Mouse (Mus musculus) adrenal gland, postnatal 4 days (tissue): Measurements from ENCODE around the gene Sart3. TPM values are rescaled to one million over a fixed set of nuclear protein-coding genes. Genes with fewer than 3 reads are reported as not detected.

Experiments used
- DNase-seq, 2 experiments: peaks; one replicate each; pipeline ENCODE4 v3.0.0; 2021 to 2022; ENCODE audit warnings: low spot score in 2 of 2, mixed read lengths in 2 of 2
- total RNA-seq, 2 experiments: library from RNA; stranded (reverse); gene quantifications; 2 replicates each; pipeline ENCODE4 v1.2.3; 2021

Gene Sart3
- total RNA-seq, 2 experiments from 2014 or later: 48.2 to 53.9 TPM

DNA sequence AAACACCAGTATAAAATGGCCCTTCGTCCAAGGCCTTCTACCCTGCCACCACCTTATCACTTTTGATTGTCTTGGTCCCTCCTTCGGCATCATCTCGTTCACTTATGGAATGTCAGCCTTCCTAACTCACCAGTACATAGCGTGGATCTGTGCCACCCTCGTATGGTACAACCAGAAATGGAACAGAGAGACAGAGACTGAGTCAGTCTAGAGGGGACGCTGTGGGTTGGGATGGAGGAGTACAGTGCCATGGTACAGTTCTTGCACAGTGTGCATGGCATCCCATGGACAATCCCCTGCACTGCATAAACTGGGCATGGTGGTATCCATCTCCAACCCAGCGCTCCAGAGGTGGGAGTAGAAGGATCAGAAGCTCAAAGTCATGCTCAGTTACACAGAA is 43.6 kb downstream of the Sart3 start:
- no peak for DNase-seq

GRCm38 (mm10) chr5:113728011-113728410 is 44.3 kb downstream of the Sart3 start:
- no peak for DNase-seq

GRCm38 (mm10) chr5:113727238-113727637 is 45.1 kb downstream of the Sart3 start:
- DNase-seq: no peak

GRCm38 (mm10) chr5:113726618-113727017 is 45.7 kb downstream of the Sart3 start:
- no peak for DNase-seq

GRCm38 (mm10) chr5:113725417-113725816 is 46.9 kb downstream of the Sart3 start:
- no peak for DNase-seq

- peak; percentile 51 to 63 for DNase-seq
These were observed 47.9 kb downstream of the Sart3 start, which contains the start of gene 1700069L16Rik for GRCm38 (mm10) chr5:113724446-113724845. 1700069L16Rik (minus strand) TSS chr5:113724772.

DNA sequence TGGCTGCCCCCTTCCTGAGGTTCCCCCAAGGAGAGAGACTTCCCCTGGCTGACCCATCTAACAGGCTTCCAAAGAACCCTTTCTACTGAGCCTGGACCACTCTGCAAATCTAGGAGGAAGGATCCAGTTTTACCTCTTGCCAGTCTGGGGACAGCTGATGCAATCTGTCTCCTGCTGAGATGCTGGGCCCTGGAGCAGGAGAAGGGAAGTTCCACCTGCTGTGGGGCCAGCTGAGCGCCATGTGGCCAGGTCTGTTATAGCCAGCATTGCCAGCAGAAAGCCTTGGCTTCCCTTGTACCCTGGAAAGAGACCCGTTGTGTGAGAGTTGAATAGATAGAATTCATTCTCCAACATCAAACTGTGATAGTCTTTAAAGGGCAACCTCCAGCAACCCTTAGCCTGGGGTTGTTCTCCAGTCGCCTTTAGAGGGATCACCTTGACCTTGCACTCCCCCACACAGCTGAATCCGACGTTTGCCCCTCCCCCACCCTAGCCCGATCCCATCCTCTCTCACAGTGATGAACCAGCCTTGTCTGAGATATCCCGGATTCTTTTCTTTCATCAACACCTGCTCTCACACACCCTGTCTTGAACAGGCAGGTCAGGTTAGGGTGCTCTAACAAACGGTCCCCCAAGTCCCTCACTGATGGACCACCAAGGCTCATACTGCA is 48.6 kb downstream of the Sart3 start:
- no peak for DNase-seq

GRCm38 (mm10) chr5:113722224-113723013 is 49.9 kb downstream of the Sart3 start:
- no peak for DNase-seq

DNA sequence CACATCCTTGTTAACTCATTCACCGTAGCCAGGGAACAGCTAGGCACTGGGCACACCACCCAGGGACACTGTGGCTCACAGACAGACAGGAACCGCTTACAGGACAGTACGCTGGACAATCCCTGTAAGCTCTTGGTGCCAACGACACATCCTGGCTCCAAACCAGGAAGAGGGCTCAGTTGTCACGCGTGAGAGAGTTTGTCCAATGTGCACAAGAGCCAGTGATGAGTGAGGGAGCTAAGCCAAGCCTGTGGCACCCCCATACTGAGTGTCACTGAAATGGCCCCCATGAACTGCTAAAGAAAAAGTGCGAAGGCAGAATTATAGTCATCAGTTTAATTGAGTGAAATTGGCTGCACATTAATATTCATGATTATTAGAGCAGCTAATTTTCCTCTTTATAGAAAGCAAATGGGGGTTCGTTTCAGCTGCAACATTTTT is 53.1 kb downstream of the Sart3 start:
- DNase-seq: no peak

DNA sequence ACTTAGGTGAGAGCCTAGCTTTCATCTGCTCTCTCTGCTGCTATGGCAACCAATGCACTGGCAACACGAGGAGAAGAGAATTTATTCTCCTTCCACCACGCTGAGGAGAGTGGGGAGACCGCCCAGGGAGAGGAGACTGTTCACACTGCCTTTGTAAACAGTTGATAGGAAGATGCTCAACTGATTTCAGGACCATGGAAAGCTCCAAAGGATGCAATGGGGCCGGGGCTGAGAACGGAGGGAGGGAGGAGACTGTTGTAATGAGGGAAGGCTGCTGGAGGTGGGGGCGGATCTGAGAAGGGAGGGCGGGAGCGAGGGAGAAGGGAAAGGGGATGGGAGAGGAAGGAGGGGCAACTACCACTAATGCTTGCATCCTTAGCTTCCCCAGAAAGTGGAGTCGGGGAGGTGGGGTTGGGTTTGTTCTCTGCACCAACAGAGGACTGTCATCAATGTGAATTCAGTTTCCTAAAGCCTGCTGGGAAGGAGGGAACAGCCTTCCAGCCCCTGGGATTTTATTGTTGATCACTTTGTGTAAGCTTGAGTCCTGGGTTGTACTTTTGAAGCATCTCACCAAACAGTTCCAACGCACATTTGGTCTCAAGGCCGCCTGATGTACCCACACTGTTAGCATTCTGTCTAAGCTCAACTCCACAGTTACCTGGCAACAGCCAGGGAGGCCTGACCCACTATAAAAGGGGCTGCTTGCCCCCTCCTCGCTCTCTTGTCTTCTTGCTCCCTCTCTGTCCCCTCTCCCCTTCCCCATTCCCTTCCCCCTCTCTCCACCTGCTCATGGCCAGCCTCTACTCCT is 55.5 kb downstream of the Sart3 start:
- no peak for DNase-seq

- DNase-seq: no peak
These were observed 59.4 kb downstream of the Sart3 start for GRCm38 (mm10) chr5:113712861-113713260.

DNA sequence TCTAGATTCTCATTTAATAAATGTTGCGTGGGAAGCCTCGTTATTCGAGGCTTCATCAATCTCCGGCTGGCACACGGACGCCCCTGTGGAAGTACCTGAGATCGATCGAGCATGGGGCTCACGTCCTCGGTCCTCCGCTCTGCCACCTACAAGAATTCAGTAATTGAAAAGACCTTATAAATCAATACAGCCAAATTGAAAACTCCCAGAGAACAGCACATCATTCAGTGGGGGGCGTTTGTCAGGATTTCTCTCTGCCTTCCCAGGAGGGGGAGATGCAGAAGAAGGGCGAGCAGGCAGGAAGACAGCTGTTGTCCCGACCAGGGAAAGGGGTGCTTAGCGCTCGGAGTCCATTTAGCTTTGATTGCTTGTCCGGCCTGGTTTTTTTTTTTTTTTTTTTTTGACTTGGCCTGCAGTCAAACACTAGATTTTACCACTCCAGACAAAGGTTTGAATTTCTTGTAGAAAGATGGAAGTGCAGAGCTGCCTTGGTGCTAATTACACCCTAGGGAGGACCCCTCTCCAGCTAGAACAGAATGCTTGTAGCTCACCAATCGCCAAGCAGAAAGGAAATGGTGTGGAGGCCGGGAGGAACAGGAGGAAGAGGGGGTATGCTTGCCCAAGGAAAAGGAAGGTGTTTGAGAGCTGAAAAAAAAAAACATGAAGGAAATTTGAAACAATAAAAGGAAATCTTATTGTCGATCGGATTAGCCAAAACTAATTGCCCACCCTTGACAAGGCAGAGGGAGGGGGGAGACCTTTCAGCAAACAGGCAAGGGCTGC is 68.3 kb downstream of the Sart3 start:
- no peak for DNase-seq

DNA sequence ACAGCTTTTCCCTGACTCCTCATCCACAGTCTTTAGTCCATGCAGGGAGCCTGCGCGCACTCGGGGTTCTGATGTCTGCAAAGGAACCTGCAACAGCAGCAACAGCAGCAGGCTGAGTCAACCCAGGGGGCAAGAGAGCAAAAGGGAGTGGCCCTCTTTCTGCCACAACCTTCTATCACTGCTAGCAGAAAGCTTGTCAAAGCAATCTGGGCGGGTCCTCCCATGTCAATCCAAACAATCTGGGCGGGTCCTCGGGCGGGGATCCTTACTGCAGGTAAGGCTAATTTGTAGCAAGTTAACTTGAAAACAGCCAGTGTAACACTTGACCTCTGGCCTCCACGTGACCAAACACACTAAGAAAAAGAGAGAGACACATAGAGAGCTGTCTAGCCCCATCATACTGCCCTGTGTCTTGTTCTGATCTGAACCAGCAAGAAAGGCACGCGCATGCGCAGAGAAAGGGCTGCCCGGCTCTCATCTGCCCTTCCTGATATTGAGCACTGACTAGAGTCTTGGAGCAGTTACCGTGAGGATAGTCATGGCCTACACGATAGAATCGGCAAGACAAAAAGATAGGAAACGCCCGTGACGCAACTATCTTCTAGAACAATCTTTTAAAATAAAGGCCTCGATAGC is 71.8 kb downstream of the Sart3 start:
- no peak for DNase-seq

- DNase-seq: no peak
These were observed 77.9 kb downstream of the Sart3 start for GRCm38 (mm10) chr5:113694415-113694814.

DNA sequence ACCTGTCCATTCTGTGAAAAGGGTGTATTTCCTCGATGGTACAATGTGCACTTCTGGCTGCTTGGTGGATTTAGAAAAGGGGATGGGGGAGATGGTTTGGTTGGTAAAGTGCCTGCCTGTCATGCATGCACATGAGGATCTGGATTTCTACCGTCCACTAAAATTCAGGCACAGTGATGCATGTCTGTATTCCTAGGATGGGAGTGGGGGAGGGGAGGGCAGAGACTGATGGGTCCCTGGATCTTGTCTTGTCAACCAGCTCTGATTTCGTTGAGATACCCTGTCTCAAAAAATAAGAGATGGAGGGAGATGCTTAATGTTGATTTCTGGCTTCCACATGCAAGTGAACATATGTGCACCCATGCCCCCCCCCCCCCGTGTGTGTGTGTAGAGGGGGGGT is 78.3 kb downstream of the Sart3 start:
- DNase-seq: no peak

DNA sequence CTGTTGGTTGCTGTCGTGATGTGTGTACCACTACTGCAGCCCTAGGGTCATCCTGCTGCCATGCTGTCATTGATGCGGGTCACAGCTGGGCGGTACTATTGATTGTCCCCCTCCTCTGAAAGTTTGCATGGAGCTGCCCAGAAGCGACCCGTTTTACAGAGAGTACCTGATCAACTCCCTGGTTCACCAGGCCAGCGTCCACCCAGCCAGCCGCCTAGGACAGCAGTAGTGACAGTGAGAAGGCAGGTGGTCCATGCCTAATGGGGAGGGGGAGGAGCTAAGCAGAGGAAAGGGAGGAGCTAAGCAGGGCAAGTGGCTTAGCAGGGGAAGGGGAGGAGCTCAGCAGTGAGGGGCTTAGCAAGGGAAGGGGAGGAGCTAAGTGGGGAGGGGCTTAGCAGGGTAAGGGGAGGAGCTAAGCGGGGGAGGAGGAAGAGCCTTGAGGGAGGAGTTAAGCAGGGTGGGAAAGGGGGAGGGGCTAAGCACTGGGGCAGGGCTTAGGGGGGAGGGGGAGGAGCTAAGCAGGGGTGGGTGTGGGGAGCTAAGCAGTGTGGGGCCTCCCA is 79.0 kb downstream of the Sart3 start:
- DNase-seq: no peak
